Mouse (Mus musculus) spleen, adult 2 months (tissue): ENCODE data around the gene Aip.

ENCODE experiments used
- CTCF ChIP-seq: fragments of 200-500 bp; IDR thresholded peaks from 2 replicates; pipeline ENCODE4 v1.5.1; 2011; ENCODE audit warnings: mild to moderate bottlenecking, inconsistent platforms; ENCODE audit not compliant: insufficient read depth, insufficient read length, insufficient replicate concordance; ENCODE audit errors: extremely low read depth
- POLR2A ChIP-seq: fragments of 200-500 bp; IDR thresholded peaks from 2 replicates; pipeline ENCODE4 v1.6.1; 2011; ENCODE audit warnings: low read depth, low read length, inconsistent platforms

DNA sequence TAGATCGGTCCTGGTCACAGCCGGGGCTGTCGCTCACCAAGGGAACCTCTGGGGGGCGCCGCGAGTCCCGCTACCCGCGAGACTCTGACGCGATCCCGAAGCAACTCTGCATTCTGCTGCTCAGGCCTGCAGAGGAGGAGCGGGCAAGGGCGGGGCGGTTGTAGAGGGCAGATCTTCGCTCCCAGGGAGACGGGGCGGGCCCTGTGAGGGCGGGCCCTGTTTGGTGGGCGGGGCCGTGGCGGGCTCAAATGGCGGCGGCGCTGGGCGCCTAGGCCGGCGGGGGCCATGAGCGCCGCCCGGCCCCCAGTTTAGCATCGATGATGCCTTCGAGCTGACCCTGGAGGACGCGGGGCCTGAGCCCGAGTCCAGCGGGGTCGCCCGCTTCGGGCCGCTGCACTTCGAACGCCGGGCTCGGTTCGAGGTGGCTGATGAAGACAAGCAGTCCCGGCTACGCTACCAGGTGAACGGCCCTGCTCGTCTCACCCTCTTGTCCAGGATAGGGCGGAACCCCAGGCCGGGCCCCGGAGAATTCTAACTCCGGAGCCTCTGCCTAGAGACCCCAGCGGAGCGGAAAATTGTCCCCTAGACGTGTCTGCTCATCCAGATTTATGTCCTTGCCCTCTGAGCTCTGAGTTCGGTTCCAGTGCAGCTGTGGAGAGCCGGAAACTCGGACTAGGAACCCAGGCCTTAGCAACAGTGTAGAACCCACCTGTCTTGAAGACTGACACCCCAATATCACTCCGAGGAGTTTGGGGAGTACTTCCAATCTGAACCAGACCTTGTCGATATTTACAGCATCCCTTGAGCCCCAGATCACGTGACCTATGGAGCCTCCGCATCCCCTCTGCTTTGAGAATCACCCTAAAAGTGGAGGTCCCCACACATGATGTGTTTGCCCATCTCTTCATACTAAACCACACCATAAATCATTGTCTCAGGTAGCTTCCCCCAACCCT lies at the start of gene Aip:
- TF ChIP-seq CTCF (peak; percentile 93), POLR2A (peak; percentile 89)
